In the genomic region with DNA sequence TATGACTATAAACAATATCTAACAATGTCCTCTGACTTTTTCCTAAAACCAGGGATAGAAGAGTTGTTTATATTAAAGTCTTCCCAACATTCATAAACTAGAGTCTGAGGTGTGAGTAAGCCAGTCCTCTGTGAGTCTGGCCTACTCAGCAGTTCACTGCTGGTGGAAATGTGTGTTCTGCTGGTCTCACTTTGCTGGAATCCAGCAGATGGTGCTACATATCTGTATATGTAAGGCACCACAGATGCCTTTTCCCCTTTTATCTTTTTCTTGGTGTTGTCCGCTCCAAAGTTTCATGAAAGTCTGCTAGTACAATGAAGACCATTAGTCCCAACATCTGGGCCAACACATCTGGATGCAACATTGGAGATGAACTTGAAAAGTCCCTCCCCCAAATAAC, we compare ENCODE assay signal across 12 mouse cellular contexts. TPM values are rescaled to one million over a fixed set of nuclear protein-coding genes. Genes with fewer than 3 reads are reported as not detected.
DNase-seq lines count a peak whose midpoint lies in the region; ATAC-seq and TF ChIP-seq lines count a peak whose summit lies in the region.
"Had no signal": no experiment of that assay in that cellular context is flagged by ENCODE, and none has a peak within 500 bp of the region (broad histone marks: within the 10 kb centered on the region; RNA-seq: fewer than 3 reads in every experiment).

No protein-coding gene starts in this region.

- H3K9ac ChIP-seq in hindbrain, postnatal 0 days (replicated peaks; ENCODE audit: low read length): no peak overlapping the region
- H3K9ac ChIP-seq in hindbrain, embryonic 13.5 days: no peak overlapping the region
- no peak overlapping the region for H3K9ac ChIP-seq in lung, postnatal 0 days (replicated peaks; ENCODE audit: low read depth)
- H3K9ac ChIP-seq: heart, embryonic 12.5 days had no signal

- TF ChIP-seq POLR2A in brain, embryonic 14.5 days (IDR thresholded peaks at IDR 0.05; ENCODE audit: borderline replicate concordance, extremely low read depth, insufficient read depth, insufficient read length, poor library complexity, severe bottlenecking): no peak

- peak; percentile 68 for TF ChIP-seq CTCF in hindbrain, postnatal 0 days (IDR thresholded peaks at IDR 0.05; ENCODE audit: low read depth)
- peak; percentile 16; the same call in 1 of the 2 replicates for TF ChIP-seq CTCF in lung, postnatal 0 days (IDR thresholded peaks at IDR 0.05)
- TF ChIP-seq CTCF in brain, embryonic 14.5 days (IDR thresholded peaks at IDR 0.05; ENCODE audit: borderline replicate concordance, extremely low read depth, insufficient read depth, insufficient read length): peak; percentile 44; the same call in 1 of the 2 replicates

- no peaks in the 10 kb centered on the region for H3K4me1 ChIP-seq in hindbrain, postnatal 0 days (ENCODE audit: insufficient read depth, low read length)
- H3K4me1 ChIP-seq in hindbrain, embryonic 13.5 days (replicated peaks): no peaks in the 10 kb centered on the region
- no peaks in the 10 kb centered on the region for H3K4me1 ChIP-seq in lung, postnatal 0 days (ENCODE audit: insufficient read depth, low read depth, low read length)
- H3K4me1 ChIP-seq: heart, embryonic 12.5 days had no signal

- TF ChIP-seq EP300 in lung, postnatal 0 days (IDR thresholded peaks at IDR 0.05): no peak

- no peak overlapping the region for H3K27ac ChIP-seq in hindbrain, postnatal 0 days
- H3K27ac ChIP-seq in hindbrain, embryonic 13.5 days: no peak overlapping the region
- H3K27ac ChIP-seq in lung, postnatal 0 days (ENCODE audit: low read length): no peak overlapping the region

- H3K27me3 ChIP-seq in hindbrain, postnatal 0 days (ENCODE audit: insufficient read depth, low read length): no peaks in the 10 kb centered on the region
- no peaks in the 10 kb centered on the region for H3K27me3 ChIP-seq in hindbrain, embryonic 13.5 days
- H3K27me3 ChIP-seq in lung, postnatal 0 days (replicated peaks; ENCODE audit: insufficient read depth, low read length): no peaks in the 10 kb centered on the region
- H3K27me3 ChIP-seq: heart, embryonic 12.5 days had no signal

- ATAC-seq in hindbrain, postnatal 0 days: no peak
- no peak for ATAC-seq in hindbrain, embryonic 13.5 days (ENCODE audit: low FRiP score)
- ATAC-seq in lung, postnatal 0 days: no peak

- 39% methylated on average over 1 of the region's 1 CpGs for WGBS in hindbrain, postnatal 0 days
- 75% methylated on average over 1 of the region's 1 CpGs for WGBS in hindbrain, embryonic 13.5 days
- 65% methylated on average over 1 of the region's 1 CpGs for WGBS in lung, postnatal 0 days

- H3K4me2 ChIP-seq in hindbrain, postnatal 0 days (ENCODE audit: low read depth, low read length): no peak overlapping the region
- H3K4me2 ChIP-seq in hindbrain, embryonic 13.5 days: no peak overlapping the region
- H3K4me2 ChIP-seq in lung, postnatal 0 days (replicated peaks; ENCODE audit: low read depth, low read length): no peak overlapping the region
- H3K4me2 ChIP-seq: heart, embryonic 12.5 days had no signal

- DNase-seq in adrenal gland, postnatal 10 days: peak; percentile 3
- DNase-seq in adrenal gland, adult 8-10 months: no peak
- DNase-seq in hindbrain, postnatal 0 days (ENCODE audit: low spot score): peak; percentile 66
- DNase-seq in lung, postnatal 0 days (ENCODE audit: low spot score): no peak
- no peak for DNase-seq in lung, postnatal 25 days (ENCODE audit: low spot score)
- DNase-seq in brain, embryonic 14.5 days (ENCODE audit: low read depth): peak; percentile 51
- no peak for DNase-seq in spleen, adult 12 weeks (ENCODE audit: low spot score)
- DNase-seq: cerebellum, postnatal 36 days; kidney, postnatal 36 days; lung, postnatal 36 days had no signal

- H3K4me3 ChIP-seq in hindbrain, postnatal 0 days (ENCODE audit: low read length): no peak overlapping the region
- no peak overlapping the region for H3K4me3 ChIP-seq in hindbrain, embryonic 13.5 days
- no peak overlapping the region for H3K4me3 ChIP-seq in lung, postnatal 0 days (ENCODE audit: low read depth, low read length)
- H3K4me3 ChIP-seq: heart, embryonic 12.5 days had no signal

- H3K9me3 ChIP-seq in hindbrain, postnatal 0 days (ENCODE audit: low read length): no peaks in the 10 kb centered on the region
- H3K9me3 ChIP-seq in hindbrain, embryonic 13.5 days: no peaks in the 10 kb centered on the region
- H3K9me3 ChIP-seq in lung, postnatal 0 days (ENCODE audit: low read length): no peaks in the 10 kb centered on the region
- H3K9me3 ChIP-seq: heart, embryonic 12.5 days had no signal

- H3K36me3 ChIP-seq in hindbrain, postnatal 0 days (ENCODE audit: insufficient read depth, low read length): no peaks in the 10 kb centered on the region
- no peaks in the 10 kb centered on the region for H3K36me3 ChIP-seq in hindbrain, embryonic 13.5 days
- no peaks in the 10 kb centered on the region for H3K36me3 ChIP-seq in lung, postnatal 0 days (ENCODE audit: insufficient read depth, low read length)
- H3K36me3 ChIP-seq: heart, embryonic 12.5 days had no signal

RNA-seq across cellular contexts. Expression of a gene that starts 9.0 kb away (rescaled TPM):
- 1 to 10 TPM in 1 of 2 experiments, under 1 TPM in 1; 0.96 to 1.8 TPM for total RNA-seq in adrenal gland, postnatal 10 days (2021)
- total RNA-seq in adrenal gland, adult 8-10 months (2022): 1 to 10 TPM; 1.2 to 3.5 (median 2.1) TPM
- 10.0 and 20.2 TPM in 2 replicates for total RNA-seq in hindbrain, postnatal 0 days (2014; rRNA removed)
- polyA plus RNA-seq in hindbrain, postnatal 0 days (2015; fragmentation: Nextera tagmentation; extraction: Ambion mirVana): 12.1 and 13.6 TPM in 2 replicates
- 12.9 and 13.0 TPM in 2 replicates for polyA plus RNA-seq in hindbrain, embryonic 13.5 days (2015; fragmentation: Nextera tagmentation; extraction: Ambion mirVana)
- 6.4 and 10.8 TPM in 2 replicates for polyA plus RNA-seq in lung, postnatal 0 days (2015; fragmentation: Nextera tagmentation; extraction: Ambion mirVana)
- polyA plus RNA-seq in brain, embryonic 14.5 days (2012; rRNA removed): 30.9 and 32.4 TPM in 2 replicates

RNA-seq across cellular contexts. Expression of a gene that starts 53.4 kb away (rescaled TPM):
- 10 to 100 TPM; 33.5 to 60.7 TPM for total RNA-seq in adrenal gland, postnatal 10 days (2021)
- total RNA-seq in adrenal gland, adult 8-10 months (2022): 10 to 100 TPM; 34.0 to 82.6 (median 56.1) TPM
- total RNA-seq in hindbrain, postnatal 0 days (2014; rRNA removed): 34.3 and 51.8 TPM in 2 replicates
- 60.9 and 66.6 TPM in 2 replicates for polyA plus RNA-seq in hindbrain, postnatal 0 days (2015; fragmentation: Nextera tagmentation; extraction: Ambion mirVana)
- 69.2 and 70.6 TPM in 2 replicates for polyA plus RNA-seq in hindbrain, embryonic 13.5 days (2015; fragmentation: Nextera tagmentation; extraction: Ambion mirVana)
- polyA plus RNA-seq in lung, postnatal 0 days (2015; fragmentation: Nextera tagmentation; extraction: Ambion mirVana): 47.5 and 57.9 TPM in 2 replicates
- polyA plus RNA-seq in brain, embryonic 14.5 days (2012; rRNA removed): 33.2 and 38.8 TPM in 2 replicates

Comparison
In these comparisons a context has a peak if more than half of its experiments do, and no peak if none do; other contexts are left out.
1. DNase-seq: peak in adrenal gland, postnatal 10 days (single experiment), hindbrain, postnatal 0 days (single experiment) and brain, embryonic 14.5 days (single experiment); none in adrenal gland, adult 8-10 months (single experiment), lung, postnatal 0 days (single experiment), lung, postnatal 25 days (single experiment) and spleen, adult 12 weeks (single experiment).
2. CTCF ChIP-seq: peak in every context shown above with its lines; median percentile 68 in hindbrain, postnatal 0 days; 44 in brain, embryonic 14.5 days; 16 in lung, postnatal 0 days.